In genomic region chr3:79516099-79516920, GRCm38 (mm10) we compare ENCODE assay signal across 7 mouse cellular contexts. TPM values are rescaled to one million over a fixed set of nuclear protein-coding genes. Genes with fewer than 3 reads are reported as not detected.
DNase-seq lines count a peak whose midpoint lies in the region; ATAC-seq lines count a peak whose summit lies in the region.

No protein-coding gene starts in this region.

- H3K36me3 ChIP-seq in heart, embryonic 13.5 days, result peaks cover 7% of the 10 kb centered on the region; the same call in 1 of the 2 replicates

- WGBS in heart, embryonic 13.5 days, result 42% methylated on average over 14 of the region's 14 CpGs

- peak; percentile 33 for DNase-seq in lung, postnatal 36 days
- DNase-seq in lung, postnatal 14 days, result no peak
- peak; percentile 86 for DNase-seq in cerebellum, adult 9-11 months
- peak; percentile 41 for DNase-seq in retina, postnatal 1 day

- H3K4me1 ChIP-seq in heart, embryonic 13.5 days, result peaks cover 50% of the 10 kb centered on the region

- H3K27me3 ChIP-seq in heart, embryonic 13.5 days (replicated peaks), result no peaks in the 10 kb centered on the region

- peak overlapping the region; percentile 54 for H3K4me2 ChIP-seq in heart, embryonic 13.5 days

- H3K27ac ChIP-seq in heart, embryonic 13.5 days (replicated peaks), result peak overlapping the region; percentile 40; the same call in 1 of the 2 replicates

- 0 out of 2 replicates have a peak overlapping the region, but pooled peaks have one; percentile 10 for H3K4me3 ChIP-seq in heart, embryonic 13.5 days

- ATAC-seq in heart, embryonic 13.5 days (ENCODE audit: extremely low read depth, insufficient number of reproducible peaks, low FRiP score, low TSS enrichment), result no peak
- ATAC-seq in granulocyte monocyte progenitor cell, adult 5-6 weeks (replicated peaks; ENCODE audit: poor library complexity, severe bottlenecking), result no peak
- no peak for ATAC-seq in inflammation-experienced regulatory T-cells, adult 6 months

- no peaks in the 10 kb centered on the region for H3K9me3 ChIP-seq in heart, embryonic 13.5 days

- H3K9ac ChIP-seq in heart, embryonic 13.5 days, result peak overlapping the region; percentile 21

RNA-seq across cellular contexts. Expression of gene Fnip2, which starts 51.3 kb away (rescaled TPM):
- 2.2 and 2.5 TPM in 2 replicates for polyA plus RNA-seq in heart, embryonic 13.5 days (2015; fragmentation: Nextera tagmentation; extraction: Ambion mirVana)
- 13.1 and 13.2 TPM in 2 replicates for total RNA-seq in granulocyte monocyte progenitor cell, adult 5-6 weeks (2014; fragmentation: Nextera tagmentation)
- 6.3 TPM in 2 replicates for total RNA-seq in granulocyte monocyte progenitor cell, adult 5-6 weeks (2017)
- polyA plus RNA-seq in inflammation-experienced regulatory T-cells, adult 6 months (2017; shearing (Covaris generic)), result under 1 TPM; 0.13 to 0.40 (median 0.29) TPM
